Mouse (Mus musculus) spleen, postnatal 14 days (tissue): ENCODE data around the gene Smg7.

Source experiments
- DNase-seq, 2 experiments: peaks; one replicate each; pipeline ENCODE4 v3.0.0; 2021 to 2022; ENCODE audit warnings: low spot score in 2 of 2

The Smg7 gene

GRCm38 (mm10) chr1:152808392-152808680 lies 94.1 kb downstream of the Smg7 start:
- no peak for DNase-seq

DNA sequence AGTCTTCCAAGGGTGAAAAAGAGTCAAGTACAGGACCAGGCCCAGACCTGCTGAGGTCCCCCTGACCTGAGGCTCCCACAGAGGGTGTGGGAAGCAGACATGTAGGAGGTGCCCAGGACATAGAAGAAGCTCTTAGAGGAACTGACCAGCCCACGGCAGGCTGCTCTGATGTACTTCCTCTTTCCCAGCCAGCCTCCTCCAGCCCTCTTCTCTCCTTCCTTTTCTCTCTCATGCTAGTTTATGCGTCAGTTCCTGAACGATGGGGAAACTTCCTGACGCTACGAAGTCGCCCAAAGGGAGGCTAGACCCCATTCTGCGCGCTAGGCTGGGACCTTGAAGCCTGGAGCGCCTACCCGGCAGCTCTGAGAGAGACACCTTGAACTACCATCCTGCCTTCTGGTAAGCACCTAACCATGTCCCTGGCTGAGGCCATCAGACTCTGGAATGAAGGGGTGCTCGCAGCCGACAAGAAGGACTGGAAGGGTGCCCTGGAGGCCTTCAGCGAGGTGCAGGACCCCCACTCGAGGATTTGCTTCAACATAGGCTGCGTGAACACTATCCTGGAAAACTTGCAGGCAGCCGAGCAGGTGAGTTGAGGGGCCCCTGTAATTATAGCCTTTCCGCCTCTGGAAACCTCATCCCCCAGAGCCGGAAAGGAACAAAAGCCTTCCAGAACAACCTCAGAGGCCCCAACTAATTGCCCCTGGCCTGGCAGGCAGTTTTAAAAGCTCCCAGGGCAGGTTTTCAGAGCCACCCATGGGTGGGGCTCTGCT lies 94.6 kb downstream of the Smg7 start:
- DNase-seq, result peak in 1 of 2 experiments; percentile 8

GRCm38 (mm10) chr1:152804907-152805306 lies 97.5 kb downstream of the Smg7 start:
- no peak for DNase-seq

- no peak for DNase-seq
Measured at GRCm38 (mm10) chr1:152800633-152801176, 101.7 kb downstream of the Smg7 start.

GRCm38 (mm10) chr1:152799897-152800296 lies 102.5 kb downstream of the Smg7 start, which contains the start of gene Ncf2:
Gene Ncf2 (plus strand): TSS chr1:152800194.
- no peak for DNase-seq

DNA sequence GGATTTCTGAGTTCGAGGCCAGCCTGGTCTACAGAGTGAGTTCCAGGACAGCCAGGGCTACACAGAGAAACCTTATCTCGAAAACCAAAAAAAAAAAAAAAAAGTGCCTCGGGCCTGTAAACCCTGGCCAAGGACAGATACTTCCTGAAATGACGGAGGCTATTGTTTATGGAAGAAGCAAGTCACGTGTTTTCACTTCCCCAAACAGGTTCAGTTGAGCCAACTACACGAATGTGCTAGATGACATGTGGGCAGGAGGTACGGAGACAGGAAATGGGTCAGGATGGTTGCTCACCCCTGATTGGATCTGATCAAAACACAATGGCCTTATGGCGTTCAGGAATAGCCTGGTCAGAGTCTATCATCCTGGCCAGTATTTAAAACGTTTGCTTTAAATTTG lies 104.3 kb downstream of the Smg7 start:
- DNase-seq, result no peak

- DNase-seq, result no peak
Measured at GRCm38 (mm10) chr1:152796683-152797263, 105.7 kb downstream of the Smg7 start.

DNA sequence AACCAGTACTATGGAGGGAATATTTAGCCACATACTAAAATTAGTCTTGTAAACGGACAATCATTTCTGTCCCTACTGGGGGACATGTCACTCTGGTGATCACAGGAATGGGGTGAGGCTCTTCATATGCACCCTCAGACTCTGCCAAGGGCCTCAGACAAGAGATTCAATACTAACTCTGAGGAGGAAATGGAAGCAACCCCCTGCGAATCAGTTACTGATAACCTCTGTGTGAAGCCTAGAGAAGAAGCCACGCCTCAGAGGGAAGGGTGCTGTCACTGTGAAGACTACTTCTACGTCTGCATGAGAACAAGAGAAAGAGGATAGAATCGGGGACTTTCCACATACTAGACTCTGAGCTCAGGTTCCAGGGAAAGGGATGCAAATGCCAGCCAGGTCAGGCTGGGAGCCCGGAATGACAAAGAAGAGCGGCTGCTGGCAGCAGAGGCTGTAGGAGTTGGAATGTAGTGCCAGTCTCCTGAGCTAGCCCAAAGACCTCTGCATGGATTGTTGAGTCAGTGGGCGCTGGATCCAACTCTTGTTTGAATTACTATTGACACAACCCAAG lies 106.7 kb downstream of the Smg7 start:
- DNase-seq, result no peak

- no peak for DNase-seq
Measured at GRCm38 (mm10) chr1:152793495-152794130, 108.8 kb downstream of the Smg7 start.

DNA sequence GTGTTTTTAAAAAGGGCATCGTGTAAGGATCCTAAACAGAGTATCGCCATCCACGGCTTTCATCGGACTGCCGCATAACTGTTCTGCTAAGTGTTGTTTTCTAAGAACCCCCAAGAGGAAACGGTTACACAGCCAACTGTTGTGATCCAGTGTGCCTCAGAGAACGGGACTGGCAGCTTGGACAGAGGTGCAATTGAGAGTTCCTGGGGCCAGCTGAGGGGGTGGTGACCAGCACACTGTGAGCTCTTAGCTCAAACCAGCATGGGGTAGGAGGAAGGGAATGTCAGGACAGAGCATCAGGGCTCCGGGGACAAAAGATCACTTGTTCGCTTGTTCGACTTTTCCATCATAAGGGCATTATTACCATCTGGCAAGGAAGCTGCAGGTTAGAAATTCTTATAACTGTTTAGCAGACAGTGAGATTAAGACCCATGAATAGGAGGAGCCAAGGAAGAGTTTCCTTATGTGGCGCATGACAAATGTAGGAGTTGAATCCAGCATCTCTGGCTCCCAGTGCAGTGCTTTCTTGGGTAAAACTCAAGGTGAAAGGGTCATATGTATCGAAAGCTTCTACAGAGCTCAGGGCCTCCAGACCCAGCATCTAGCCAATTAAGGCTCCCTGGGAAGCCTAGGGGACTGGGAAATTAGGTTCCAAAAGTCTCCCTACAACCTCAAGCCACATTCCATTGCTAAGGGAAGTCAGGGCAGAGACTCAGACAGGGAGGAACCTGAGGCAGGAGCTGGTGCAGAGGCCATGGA lies 109.5 kb downstream of the Smg7 start:
- DNase-seq, result no peak

GRCm38 (mm10) chr1:152791269-152791668 lies 111.2 kb downstream of the Smg7 start:
- no peak for DNase-seq

- no peak for DNase-seq
Measured at GRCm38 (mm10) chr1:152790821-152791220, 111.6 kb downstream of the Smg7 start.

GRCm38 (mm10) chr1:152790254-152790653 lies 112.2 kb downstream of the Smg7 start:
- peak in 1 of 2 experiments; percentile 36 for DNase-seq

DNA sequence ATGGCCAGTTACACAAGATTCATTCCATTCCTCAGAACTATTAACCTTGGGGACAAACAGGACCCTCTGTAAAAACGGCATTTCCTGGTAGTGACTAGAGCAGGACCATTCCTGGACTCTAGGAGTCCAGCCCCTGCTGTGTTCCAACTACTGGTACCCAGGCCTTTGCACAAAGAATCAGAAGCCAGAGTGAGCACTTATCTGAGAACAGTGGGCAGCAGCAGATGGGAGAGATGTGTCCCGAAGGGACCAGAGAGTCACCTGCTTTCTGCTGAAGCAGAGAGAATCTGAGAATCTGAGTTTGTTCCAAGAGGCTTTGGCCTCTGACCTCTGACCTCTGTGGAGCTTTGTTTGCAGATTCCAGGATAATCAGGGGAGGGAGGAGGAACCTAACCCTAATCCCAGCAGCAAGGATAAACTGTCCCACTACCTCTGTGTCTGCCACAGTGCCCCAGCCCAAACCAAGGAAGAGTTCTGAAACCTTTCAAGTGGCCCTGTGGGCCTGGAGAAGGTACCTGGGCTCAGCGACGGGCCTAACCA lies 114.3 kb downstream of the Smg7 start:
- no peak for DNase-seq
